Mouse (Mus musculus) testis, adult 2 months (tissue): ENCODE results near the gene Wdr70.

ENCODE experiments used
- CTCF ChIP-seq: fragments of 200-500 bp; IDR thresholded peaks from 2 replicates; pipeline ENCODE4 v1.5.1; 2012; ENCODE audit warnings: low read depth, mild to moderate bottlenecking, inconsistent platforms, low read length, moderate library complexity; ENCODE audit not compliant: control insufficient read depth, insufficient read depth, insufficient replicate concordance
- POLR2A ChIP-seq: fragments of 200-500 bp; IDR thresholded peaks from 2 replicates; pipeline ENCODE4 v1.6.1; 2012; ENCODE audit warnings: low read depth, mild to moderate bottlenecking, inconsistent platforms, low read length, moderate library complexity; ENCODE audit not compliant: control insufficient read depth

DNA sequence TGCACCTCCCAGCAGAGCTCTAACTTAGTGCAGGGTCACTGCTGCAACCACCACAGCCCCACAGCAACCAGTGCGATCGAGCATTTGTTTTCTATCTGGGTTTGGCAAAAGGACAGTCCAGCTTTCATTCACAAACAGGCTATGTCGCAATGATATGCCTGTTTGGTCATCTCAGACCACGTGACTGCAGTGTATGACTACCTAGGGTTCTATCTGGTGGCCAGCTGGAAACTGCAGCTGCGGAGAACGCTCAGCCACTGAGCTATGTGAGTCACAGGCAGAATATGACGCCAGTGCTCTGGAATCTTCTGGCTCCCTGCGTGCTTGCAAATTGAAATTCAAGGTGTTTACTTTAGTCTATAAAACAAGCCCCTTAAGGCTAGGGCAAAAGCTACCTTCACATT, 167.4 kb downstream of the Wdr70 start:
- no peak for TF ChIP-seq CTCF
- no peak for TF ChIP-seq POLR2A
